Comparison of ENCODE assay signal across 12 mouse cellular contexts in the genomic region with DNA sequence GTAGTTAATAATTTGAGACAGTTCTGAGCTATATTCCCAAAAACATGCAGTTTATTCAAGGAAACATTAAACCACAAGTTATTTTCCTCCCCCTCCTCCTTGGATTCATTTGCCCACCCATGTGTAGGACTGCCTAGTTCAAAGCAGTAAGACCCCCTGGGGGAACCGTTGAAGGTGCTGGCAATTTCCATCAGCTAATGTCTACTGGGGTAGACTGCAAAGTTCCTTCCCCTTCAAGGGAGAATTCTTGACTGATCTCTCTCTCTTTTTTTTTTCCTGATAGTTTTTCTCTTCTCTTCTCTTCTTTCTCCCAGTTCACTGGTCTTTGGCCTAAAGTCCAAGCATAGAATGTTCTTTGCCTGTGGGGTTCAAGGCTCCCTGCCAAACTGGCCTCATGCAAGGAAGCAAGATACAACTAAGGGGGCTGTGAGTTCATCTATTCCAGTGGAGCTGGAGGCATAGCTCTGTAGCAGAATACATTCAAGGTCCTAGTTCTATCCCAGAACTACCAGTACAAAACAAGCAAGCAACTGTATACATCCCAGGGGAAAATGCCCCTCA. TPM values are rescaled to one million over a fixed set of nuclear protein-coding genes. Genes with fewer than 3 reads are reported as not detected.
DNase-seq lines count a peak whose midpoint lies in the region; ATAC-seq lines count a peak whose summit lies in the region.
"Had no signal": no experiment of that assay in that cellular context is flagged by ENCODE, and none has a peak within 500 bp of the region (broad histone marks: within the 10 kb centered on the region; RNA-seq: fewer than 3 reads in every experiment).

No protein-coding gene starts in this region.

- WGBS in liver, embryonic 11.5 days, result 40% methylated on average over 1 of the region's 1 CpGs
- WGBS in liver, embryonic 12.5 days (ENCODE audit: insufficient replicate concordance), result 31% methylated on average over 1 of the region's 1 CpGs
- 58% methylated on average over 1 of the region's 1 CpGs for WGBS in hindbrain, embryonic 14.5 days
- WGBS in midbrain, embryonic 16.5 days, result 62% methylated on average over 1 of the region's 1 CpGs

- no peak for ATAC-seq in liver, embryonic 11.5 days (replicated peaks; ENCODE audit: low FRiP score)
- ATAC-seq in liver, embryonic 12.5 days, result no peak
- ATAC-seq in hindbrain, embryonic 14.5 days (ENCODE audit: low FRiP score), result no peak
- ATAC-seq in midbrain, embryonic 16.5 days, result no peak

- no peaks in the 10 kb centered on the region for H3K9me3 ChIP-seq in liver, embryonic 11.5 days (ENCODE audit: control insufficient read depth, low read length)
- H3K9me3 ChIP-seq in liver, embryonic 12.5 days (replicated peaks), result no peaks in the 10 kb centered on the region
- no peaks in the 10 kb centered on the region for H3K9me3 ChIP-seq in hindbrain, embryonic 14.5 days (ENCODE audit: control insufficient read depth, low read length)
- no peaks in the 10 kb centered on the region for H3K9me3 ChIP-seq in midbrain, embryonic 16.5 days (replicated peaks; ENCODE audit: control insufficient read depth, low read length, poor library complexity, severe bottlenecking)
- H3K9me3 ChIP-seq: G1E; neural tube, embryonic 12.5 days had no signal

- H3K27ac ChIP-seq in liver, embryonic 11.5 days (ENCODE audit: low read depth, low read length), result no peak overlapping the region
- H3K27ac ChIP-seq in liver, embryonic 12.5 days, result no peak overlapping the region
- no peak overlapping the region for H3K27ac ChIP-seq in hindbrain, embryonic 14.5 days
- H3K27ac ChIP-seq in midbrain, embryonic 16.5 days (ENCODE audit: low read length), result no peak overlapping the region
- H3K27ac ChIP-seq: neural tube, embryonic 12.5 days had no signal

- no peaks in the 10 kb centered on the region for H3K27me3 ChIP-seq in liver, embryonic 11.5 days (replicated peaks; ENCODE audit: control insufficient read depth, insufficient read depth, low read length)
- no peaks in the 10 kb centered on the region for H3K27me3 ChIP-seq in liver, embryonic 12.5 days (replicated peaks)
- H3K27me3 ChIP-seq in hindbrain, embryonic 14.5 days (ENCODE audit: control insufficient read depth, insufficient read depth, low read length), result no peaks in the 10 kb centered on the region
- no peaks in the 10 kb centered on the region for H3K27me3 ChIP-seq in midbrain, embryonic 16.5 days (ENCODE audit: control insufficient read depth, insufficient read depth, low read depth, low read length)
- H3K27me3 ChIP-seq: neural tube, embryonic 12.5 days had no signal

- H3K4me1 ChIP-seq in liver, embryonic 11.5 days (replicated peaks; ENCODE audit: control insufficient read depth, insufficient read depth, low read length), result no peaks in the 10 kb centered on the region
- no peaks in the 10 kb centered on the region for H3K4me1 ChIP-seq in liver, embryonic 12.5 days
- no peaks in the 10 kb centered on the region for H3K4me1 ChIP-seq in hindbrain, embryonic 14.5 days (replicated peaks; ENCODE audit: control insufficient read depth, insufficient read depth, low read length)
- H3K4me1 ChIP-seq in midbrain, embryonic 16.5 days (ENCODE audit: control insufficient read depth, insufficient read depth, low read length), result no peaks in the 10 kb centered on the region; the same call in 1 of the 2 replicates
- H3K4me1 ChIP-seq: neural tube, embryonic 12.5 days had no signal

- no peak overlapping the region for H3K4me3 ChIP-seq in liver, embryonic 11.5 days (ENCODE audit: low read depth, low read length)
- H3K4me3 ChIP-seq in liver, embryonic 12.5 days, result no peak overlapping the region
- 0 out of 2 replicates have a peak overlapping the region, but pooled peaks have one; percentile 33 for H3K4me3 ChIP-seq in hindbrain, embryonic 14.5 days (replicated peaks; ENCODE audit: low read length)
- no peak overlapping the region; the same call in 1 of the 2 replicates for H3K4me3 ChIP-seq in midbrain, embryonic 16.5 days (ENCODE audit: low read depth, low read length)

- no peak overlapping the region for H3K9ac ChIP-seq in liver, embryonic 11.5 days (ENCODE audit: low read depth, low read length)
- H3K9ac ChIP-seq in liver, embryonic 12.5 days, result no peak overlapping the region
- H3K9ac ChIP-seq in hindbrain, embryonic 14.5 days, result no peak overlapping the region
- H3K9ac ChIP-seq in midbrain, embryonic 16.5 days (ENCODE audit: low read depth, low read length), result no peak overlapping the region

- H3K36me3 ChIP-seq in liver, embryonic 11.5 days (ENCODE audit: control insufficient read depth, insufficient read depth, low read length), result no peaks in the 10 kb centered on the region
- H3K36me3 ChIP-seq in liver, embryonic 12.5 days, result no peaks in the 10 kb centered on the region
- no peaks in the 10 kb centered on the region for H3K36me3 ChIP-seq in hindbrain, embryonic 14.5 days (replicated peaks; ENCODE audit: control insufficient read depth, insufficient read depth)
- H3K36me3 ChIP-seq in midbrain, embryonic 16.5 days (ENCODE audit: control insufficient read depth, insufficient read depth, low read length), result no peaks in the 10 kb centered on the region
- H3K36me3 ChIP-seq: G1E; neural tube, embryonic 12.5 days had no signal

- peak overlapping the region; percentile 59; the same call in 1 of the 2 replicates for H3K4me2 ChIP-seq in liver, embryonic 11.5 days
- no peak overlapping the region for H3K4me2 ChIP-seq in liver, embryonic 12.5 days
- peak overlapping the region; percentile 64; the same call in 1 of the 2 replicates for H3K4me2 ChIP-seq in hindbrain, embryonic 14.5 days (replicated peaks)
- H3K4me2 ChIP-seq in midbrain, embryonic 16.5 days (ENCODE audit: low read length), result peak overlapping the region; percentile 65

- no peak for DNase-seq in liver, embryonic 11.5 days (ENCODE audit: low spot score)
- no peak for DNase-seq in hindbrain, embryonic 14.5 days (ENCODE audit: low spot score)
- DNase-seq in kidney, adult 9 months, result peak; percentile 59
- DNase-seq in layer of hippocampus, adult 11-12 months (ENCODE audit: low spot score), result no peak
- no peak for DNase-seq in spleen, postnatal 10 days (ENCODE audit: low spot score in 2 of 2)
- DNase-seq: cerebellum, adult 11-12 months had no signal

RNA-seq across cellular contexts. Expression of a gene that starts 0.6 kb away (rescaled TPM):
- 25.9 and 32.5 TPM in 2 replicates for polyA plus RNA-seq in liver, embryonic 11.5 days (2014; fragmentation: Nextera tagmentation; extraction: Ambion mirVana)
- polyA plus RNA-seq in liver, embryonic 12.5 days (2016; fragmentation: Nextera tagmentation; extraction: Ambion mirVana), result 55.2 and 55.4 TPM in 2 replicates
- polyA plus RNA-seq in hindbrain, embryonic 14.5 days (2014; fragmentation: Nextera tagmentation; extraction: Ambion mirVana), result 0.51 and 0.94 TPM in 2 replicates
- 0.63 and 0.82 TPM in 2 replicates for polyA plus RNA-seq in midbrain, embryonic 16.5 days (2015; fragmentation: Nextera tagmentation; extraction: Ambion mirVana)
- polyA plus RNA-seq: G1E; limb, embryonic 11.5 days; spleen, adult 2 months had no signal

Comparison
In these comparisons a context has a peak if more than half of its experiments do, and no peak if none do; other contexts are left out.
1. RNA of a gene that starts 0.6 kb away (polyA plus RNA-seq): 55.2 to 55.4 TPM in liver, embryonic 12.5 days and 25.9 to 32.5 TPM in liver, embryonic 11.5 days; 0.51 to 0.94 TPM in hindbrain, embryonic 14.5 days and 0.63 to 0.82 TPM in midbrain, embryonic 16.5 days; every median in the first group is over 10 times any median in the second.